Comparison of ENCODE assay signal across 13 mouse cellular contexts in the genomic region with DNA sequence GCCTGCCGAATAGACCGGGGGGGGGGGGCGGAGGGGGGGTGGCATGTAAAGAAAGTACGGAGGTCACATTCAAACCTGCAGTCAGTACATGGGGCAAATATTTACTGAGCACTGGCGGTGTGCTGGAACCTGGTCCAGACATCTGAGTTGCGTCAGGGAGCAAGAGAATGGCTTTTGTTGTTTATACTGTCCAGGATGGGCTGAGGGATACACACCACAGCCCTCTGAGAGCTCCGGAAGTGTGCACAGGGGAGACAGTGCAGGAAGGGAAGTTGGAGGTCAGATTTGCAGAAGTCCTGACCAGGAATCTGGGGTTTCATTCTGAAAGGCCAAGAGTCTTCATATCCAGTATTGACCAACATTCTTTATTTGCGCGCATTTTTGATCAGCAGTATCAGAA. TPM values are rescaled to one million over a fixed set of nuclear protein-coding genes. Genes with fewer than 3 reads are reported as not detected.
DNase-seq lines count a peak whose midpoint lies in the region; ATAC-seq and TF ChIP-seq lines count a peak whose summit lies in the region.
"Had no signal": no experiment of that assay in that cellular context is flagged by ENCODE, and none has a peak within 500 bp of the region (broad histone marks: within the 10 kb centered on the region; RNA-seq: fewer than 3 reads in every experiment).

No protein-coding gene starts in this region.

- H3K9ac ChIP-seq in liver, embryonic 13.5 days: no peak overlapping the region
- no peak overlapping the region for H3K9ac ChIP-seq in midbrain, embryonic 11.5 days (ENCODE audit: low read length)

- DNase-seq in c-Kit-positive CD71-negative TER-119-negative erythroid progenitor cells, embryonic 14.5 days (ENCODE audit: low read depth): peak; percentile 23
- no peak for DNase-seq in liver, embryonic 13.5 days
- no peak for DNase-seq in urinary bladder, adult 2 months (ENCODE audit: low spot score)
- no peak for DNase-seq in adrenal gland, postnatal 10 days
- no peak for DNase-seq in midbrain, embryonic 11.5 days (ENCODE audit: low spot score, missing footprints)
- DNase-seq in left cerebral cortex, adult 9 months (ENCODE audit: low spot score in 2 of 2): no peak
- DNase-seq: gastrocnemius, adult 2 months; layer of hippocampus, adult 9-11 months had no signal

- H3K27ac ChIP-seq in bone marrow macrophage, adult 2 months (ENCODE audit: insufficient read depth, low read depth, low read length): peak overlapping the region; percentile 96
- peak overlapping the region; percentile 75 for H3K27ac ChIP-seq in liver, embryonic 13.5 days
- peak overlapping the region; percentile 76 for H3K27ac ChIP-seq in macrophage
- no peak overlapping the region for H3K27ac ChIP-seq in midbrain, embryonic 11.5 days (ENCODE audit: low read depth, low read length)
- H3K27ac ChIP-seq: hindbrain, embryonic 10.5 days had no signal

- H3K36me3 ChIP-seq in liver, embryonic 13.5 days: no peaks in the 10 kb centered on the region
- no peaks in the 10 kb centered on the region for H3K36me3 ChIP-seq in macrophage (ENCODE audit: inconsistent target)
- no peaks in the 10 kb centered on the region for H3K36me3 ChIP-seq in midbrain, embryonic 11.5 days (ENCODE audit: control insufficient read depth, insufficient read depth, low read length)
- H3K36me3 ChIP-seq: hindbrain, embryonic 10.5 days had no signal

- H3K9me3 ChIP-seq in liver, embryonic 13.5 days (replicated peaks): no peaks in the 10 kb centered on the region
- no peaks in the 10 kb centered on the region for H3K9me3 ChIP-seq in midbrain, embryonic 11.5 days (ENCODE audit: control insufficient read depth, low read length)
- H3K9me3 ChIP-seq: hindbrain, embryonic 10.5 days had no signal

- no peaks in the 10 kb centered on the region for H3K27me3 ChIP-seq in liver, embryonic 13.5 days
- no peaks in the 10 kb centered on the region for H3K27me3 ChIP-seq in midbrain, embryonic 11.5 days (ENCODE audit: control insufficient read depth, insufficient read depth, low read length)

- peak overlapping the region; percentile 14; the same call in 1 of the 2 replicates for H3K4me3 ChIP-seq in bone marrow macrophage, adult 2 months (ENCODE audit: insufficient read depth, low read length)
- no peak overlapping the region for H3K4me3 ChIP-seq in liver, embryonic 13.5 days (replicated peaks)
- no peak overlapping the region for H3K4me3 ChIP-seq in macrophage (ENCODE audit: inconsistent target)
- H3K4me3 ChIP-seq in midbrain, embryonic 11.5 days (ENCODE audit: low read depth, low read length): no peak overlapping the region
- H3K4me3 ChIP-seq: erythroblast, embryonic 14.5 days; gastrocnemius, adult 2 months; hindbrain, embryonic 10.5 days had no signal

- no peak for TF ChIP-seq POLR2A in bone marrow macrophage, adult 2 months (IDR thresholded peaks at IDR 0.05; ENCODE audit: borderline replicate concordance, low read depth, low read length)

- WGBS in liver, embryonic 13.5 days (ENCODE audit: insufficient replicate concordance): 23% methylated on average over 9 of the region's 9 CpGs
- WGBS in macrophage (ENCODE audit: missing documents): 2% methylated on average over 9 of the region's 9 CpGs
- 82% methylated on average over 9 of the region's 9 CpGs for WGBS in midbrain, embryonic 11.5 days

- H3K4me2 ChIP-seq in liver, embryonic 13.5 days: no peak overlapping the region
- H3K4me2 ChIP-seq in midbrain, embryonic 11.5 days: no peak overlapping the region

- H3K4me1 ChIP-seq in bone marrow macrophage, adult 2 months (ENCODE audit: control insufficient read depth, insufficient read depth, low read length): peaks cover 76% of the 10 kb centered on the region
- peaks cover 49% of the 10 kb centered on the region for H3K4me1 ChIP-seq in liver, embryonic 13.5 days (replicated peaks)
- no peaks in the 10 kb centered on the region for H3K4me1 ChIP-seq in midbrain, embryonic 11.5 days (ENCODE audit: control insufficient read depth, insufficient read depth, low read length)

- ATAC-seq in liver, embryonic 13.5 days (ENCODE audit: low read depth): peak; percentile 75
- ATAC-seq in midbrain, embryonic 11.5 days (ENCODE audit: low FRiP score): no peak

- H3K79me2 ChIP-seq in macrophage (ENCODE audit: inconsistent target): no peaks in the 10 kb centered on the region

- no peak for TF ChIP-seq CTCF in bone marrow macrophage, adult 2 months (IDR thresholded peaks at IDR 0.05; ENCODE audit: low read depth, low read length)

RNA-seq across cellular contexts. Expression of gene Ocstamp, which starts 4.7 kb away (rescaled TPM):
- polyA plus RNA-seq in bone marrow macrophage, adult 2 months (2012; ENCODE audit: insufficient read depth, insufficient read length, missing spikeins): not detected in 2 replicates
- polyA plus RNA-seq in liver, embryonic 13.5 days (2015; fragmentation: Nextera tagmentation; extraction: Ambion mirVana): 2.0 and 2.2 TPM in 2 replicates
- total RNA-seq in macrophage (2018; cell fraction: chromatin; rRNA removed): under 1 TPM in 2 of 26 experiments, not detected in 24; 0.19 to 0.41 TPM
- total RNA-seq in macrophage (2018; cell fraction: cytosol; rRNA removed): under 1 TPM in 11 of 26 experiments, not detected in 15; 0.03 to 0.09 (median 0.06) TPM
- total RNA-seq in macrophage (2018; cell fraction: nucleus; rRNA removed): under 1 TPM in 4 of 26 experiments, not detected in 22; 0.16 to 0.36 (median 0.26) TPM
- polyA plus RNA-seq in macrophage (2018): 0.10 TPM in 1 of 3 replicates, not detected in the others
- polyA plus RNA-seq in urinary bladder, adult 2 months (2012; rRNA removed): 0.01 and 0.03 TPM in 2 replicates
- under 1 TPM; 0.30 to 0.51 TPM for total RNA-seq in adrenal gland, postnatal 10 days (2021)
- 0.04 and 0.11 TPM in 2 replicates for polyA plus RNA-seq in midbrain, embryonic 11.5 days (2014; fragmentation: Nextera tagmentation; extraction: Ambion mirVana)
- polyA plus RNA-seq: cortical plate, adult 2 months; hindbrain, embryonic 10.5 days had no signal

RNA-seq across cellular contexts. Expression of gene Zfp334, which starts 16.9 kb away (rescaled TPM):
- 0.27 and 0.36 TPM in 2 replicates for polyA plus RNA-seq in bone marrow macrophage, adult 2 months (2012; ENCODE audit: insufficient read depth, insufficient read length, missing spikeins)
- 0.97 and 1.0 TPM in 2 replicates for polyA plus RNA-seq in liver, embryonic 13.5 days (2015; fragmentation: Nextera tagmentation; extraction: Ambion mirVana)
- under 1 TPM in 12 of 26 experiments, not detected in 14; 0.07 to 0.73 (median 0.12) TPM for total RNA-seq in macrophage (2018; cell fraction: chromatin; rRNA removed)
- total RNA-seq in macrophage (2018; cell fraction: cytosol; rRNA removed): under 1 TPM in 20 of 26 experiments, not detected in 6; under 0.01 to 0.06 (median 0.04) TPM
- under 1 TPM in 7 of 26 experiments, not detected in 19; 0.06 to 0.34 (median 0.08) TPM for total RNA-seq in macrophage (2018; cell fraction: nucleus; rRNA removed)
- 0.06 to 0.09 TPM (median 0.06 TPM) in 3 replicates for polyA plus RNA-seq in macrophage (2018)
- 2.7 and 3.4 TPM in 2 replicates for polyA plus RNA-seq in urinary bladder, adult 2 months (2012; rRNA removed)
- 1 to 10 TPM; 5.1 to 6.0 TPM for total RNA-seq in adrenal gland, postnatal 10 days (2021)
- 24.1 and 25.6 TPM in 2 replicates for polyA plus RNA-seq in midbrain, embryonic 11.5 days (2014; fragmentation: Nextera tagmentation; extraction: Ambion mirVana)
- polyA plus RNA-seq: erythroblast, embryonic 14.5 days had no signal

RNA-seq across cellular contexts. Expression of gene Zfp663, which starts 36.4 kb away (rescaled TPM):
- not detected in 2 replicates for polyA plus RNA-seq in bone marrow macrophage, adult 2 months (2012; ENCODE audit: insufficient read depth, insufficient read length, missing spikeins)
- 0.05 and 0.07 TPM in 2 replicates for polyA plus RNA-seq in liver, embryonic 13.5 days (2015; fragmentation: Nextera tagmentation; extraction: Ambion mirVana)
- not detected for total RNA-seq in macrophage (2018; cell fraction: chromatin; rRNA removed)
- total RNA-seq in macrophage (2018; cell fraction: cytosol; rRNA removed): not detected
- not detected for total RNA-seq in macrophage (2018; cell fraction: nucleus; rRNA removed)
- polyA plus RNA-seq in macrophage (2018): not detected in 3 replicates
- 0.01 TPM in 1 of 2 replicates, not detected in the other for polyA plus RNA-seq in urinary bladder, adult 2 months (2012; rRNA removed)
- not detected for total RNA-seq in adrenal gland, postnatal 10 days (2021)
- polyA plus RNA-seq in midbrain, embryonic 11.5 days (2014; fragmentation: Nextera tagmentation; extraction: Ambion mirVana): 9.0 and 10.1 TPM in 2 replicates
- total RNA-seq: gastrocnemius, adult 2 months had no signal
- polyA plus RNA-seq: erythroblast, embryonic 14.5 days had no signal
